Mouse (Mus musculus) heart, embryonic 16.5 days (tissue): ENCODE measurements around the gene Arid3c. TPM values are rescaled to one million over a fixed set of nuclear protein-coding genes. Genes with fewer than 3 reads are reported as not detected.

ENCODE experiments used
- ATAC-seq: fragments of 200-750 bp; cut with Nextera tagmentation; replicated peaks from 2 replicates; pipeline ENCODE4 v1.8.0; 2017; ENCODE audit warnings: moderate number of reproducible peaks; ENCODE audit not compliant: insufficient read depth, low FRiP score; ENCODE audit errors: extremely low read depth
- H3K27ac ChIP-seq: fragments of 300-500 bp; sonication (generic); 2 replicates; pipeline ENCODE4 v1.5.1; 2014; ENCODE audit warnings: mild to moderate bottlenecking, low read length, control low read depth, moderate library complexity
- H3K27me3 ChIP-seq: fragments of 300-500 bp; sonication (generic); 2 replicates; pipeline ENCODE4 v1.6.1; 2014; ENCODE audit warnings: low read length, mixed read lengths; ENCODE audit not compliant: control insufficient read depth, insufficient read depth
- H3K36me3 ChIP-seq: fragments of 300-500 bp; sonication (generic); 2 replicates; pipeline ENCODE4 v1.6.1; 2014; ENCODE audit not compliant: control insufficient read depth, insufficient read depth
- H3K4me1 ChIP-seq: fragments of 300-500 bp; sonication (generic); 2 replicates; pipeline ENCODE4 v1.6.1; 2014; ENCODE audit warnings: low read length, mixed read lengths; ENCODE audit not compliant: control insufficient read depth, insufficient read depth
- H3K4me2 ChIP-seq: fragments of 300-500 bp; sonication (generic); 2 replicates; pipeline ENCODE4 v1.6.1; 2014; ENCODE audit warnings: low read depth, mild to moderate bottlenecking, control low read depth, low read length
- H3K4me3 ChIP-seq: fragments of 300-500 bp; sonication (generic); 2 replicates; pipeline ENCODE4 v1.5.1; 2014; ENCODE audit warnings: mild to moderate bottlenecking, control low read depth, low read length
- H3K9ac ChIP-seq: fragments of 300-500 bp; sonication (generic); 2 replicates; pipeline ENCODE4 v1.6.1; 2014; ENCODE audit warnings: low read length, control low read depth
- H3K9me3 ChIP-seq: fragments of 300-500 bp; sonication (generic); replicated peaks from 2 replicates; pipeline ENCODE4 v1.6.1; 2016; ENCODE audit warnings: low read length; ENCODE audit not compliant: control insufficient read depth
- WGBS: fragments of 180-500 bp; shearing (Covaris S2); extraction: QIAGEN DNeasy Blood & Tissue Kit; methylation state at CpG from one replicate; pipeline ENCODE4 v1.1.7; 2014; 5-methylcytosine and 5-hydroxymethylcytosine counted together
- polyA plus RNA-seq: library from polyadenylated mRNA; unstranded; fragments of >200 nt; fragmentation: Nextera tagmentation; extraction: Ambion mirVana; gene quantifications from 2 replicates; pipeline ENCODE4 v1.2.1, GENCODE M21; 2015

Gene Arid3c
- polyA plus RNA-seq, 1 experiment from 2014 or later = not detected

- H3K36me3 ChIP-seq = peaks cover 7% of the 10 kb centered on the region; the same call in 1 of the 2 replicates
- H3K27ac ChIP-seq = no peak overlapping the region
- H3K4me2 ChIP-seq = no peak overlapping the region
- H3K9me3 ChIP-seq = no peaks in the 10 kb centered on the region
- H3K4me3 ChIP-seq = no peak overlapping the region
- WGBS = 83% methylated on average over 1 of the region's 1 CpGs
- ATAC-seq = no peak
- H3K4me1 ChIP-seq = peaks cover 11% of the 10 kb centered on the region
- H3K9ac ChIP-seq = no peak overlapping the region
- peaks cover 6% of the 10 kb centered on the region for H3K27me3 ChIP-seq
These were observed 7.3 kb upstream of the Arid3c start for GRCm38 (mm10) chr4:41738256-41738603.

GRCm38 (mm10) chr4:41737602-41738255 lies 6.8 kb upstream of the Arid3c start:
- Histone ChIP-seq H3K4me1 (peaks cover 11% of the 10 kb centered on the region), H3K9ac (no peak overlapping the region), H3K9me3 (no peaks in the 10 kb centered on the region), H3K36me3 (peaks cover 7% of the 10 kb centered on the region; the same call in 1 of the 2 replicates), H3K27ac (no peak overlapping the region), H3K4me2 (no peak overlapping the region), H3K27me3 (peaks cover 11% of the 10 kb centered on the region), H3K4me3 (no peak overlapping the region)
- 0 out of 2 replicates have a peak, but pooled peaks have one; percentile 29 for ATAC-seq
- WGBS = 39% methylated on average over 8 of the region's 8 CpGs

- 17% methylated on average over 20 of the region's 20 CpGs for WGBS
- H3K27ac ChIP-seq = no peak overlapping the region
- H3K4me1 ChIP-seq = peaks cover 12% of the 10 kb centered on the region; the same call in 1 of the 2 replicates
These were observed 3.9 kb downstream of the Arid3c start for GRCm38 (mm10) chr4:41726826-41727621.

GRCm38 (mm10) chr4:41722918-41723351 lies 8.0 kb downstream of the Arid3c start, which contains the start of gene Dctn3:
Gene Dctn3, minus strand, starts transcription at chr4:41723170.
- Histone ChIP-seq H3K9ac (peak within 1 kb of the TSS; percentile 90), H3K27me3 (peaks cover 43% of the 10 kb centered on the region), H3K4me1 (peaks cover 12% of the 10 kb centered on the region; the same call in 1 of the 2 replicates), H3K27ac (no peak within 1 kb of the TSS), H3K4me3 (peak within 1 kb of the TSS; percentile 91), H3K9me3 (no peaks in the 10 kb centered on the region), H3K4me2 (peak within 1 kb of the TSS; percentile 89), H3K36me3 (peaks cover 14% of the 10 kb centered on the region)
- peak; percentile 96 for ATAC-seq
- under 1% methylated on average over 27 of the region's 27 CpGs for whole genome bisulfite sequencing

More at GRCm38 (mm10) chr4:41726826-41727621, 3.9 kb downstream of the Arid3c start:
- H3K4me3 ChIP-seq = no peak overlapping the region
- H3K9ac ChIP-seq = no peak overlapping the region
- H3K9me3 ChIP-seq = no peaks in the 10 kb centered on the region
- peaks cover 74% of the 10 kb centered on the region for H3K27me3 ChIP-seq
- no peak for ATAC-seq
- no peak overlapping the region for H3K4me2 ChIP-seq
- no peaks in the 10 kb centered on the region for H3K36me3 ChIP-seq

GRCm38 (mm10) chr4:41716834-41717233 lies 14.1 kb downstream of the Arid3c start:
- WGBS = 57% methylated on average over 6 of the region's 6 CpGs
- ATAC-seq = no peak
- H3K4me2 ChIP-seq = no peak overlapping the region
- peaks cover 14% of the 10 kb centered on the region for H3K36me3 ChIP-seq
- H3K9me3 ChIP-seq = no peaks in the 10 kb centered on the region
- peaks cover 18% of the 10 kb centered on the region for H3K4me1 ChIP-seq
- no peak overlapping the region for H3K9ac ChIP-seq
- H3K4me3 ChIP-seq = no peak overlapping the region
- H3K27ac ChIP-seq = no peak overlapping the region
- H3K27me3 ChIP-seq = no peaks in the 10 kb centered on the region

GRCm38 (mm10) chr4:41715596-41715995 lies 15.3 kb downstream of the Arid3c start:
- H3K27me3 ChIP-seq = no peaks in the 10 kb centered on the region
- H3K27ac ChIP-seq = no peak overlapping the region
- peaks cover 14% of the 10 kb centered on the region for H3K36me3 ChIP-seq
- no peaks in the 10 kb centered on the region for H3K9me3 ChIP-seq
- H3K4me3 ChIP-seq = no peak overlapping the region
- no peak overlapping the region for H3K4me2 ChIP-seq
- H3K9ac ChIP-seq = no peak overlapping the region
- WGBS = 87% methylated on average over 5 of the region's 5 CpGs
- peaks cover 19% of the 10 kb centered on the region for H3K4me1 ChIP-seq
- no peak for ATAC-seq

GRCm38 (mm10) chr4:41715082-41715481 lies 15.9 kb downstream of the Arid3c start:
- Histone ChIP-seq H3K4me3 (no peak overlapping the region), H3K9ac (no peak overlapping the region), H3K4me2 (no peak overlapping the region), H3K27ac (no peak overlapping the region), H3K9me3 (no peaks in the 10 kb centered on the region), H3K27me3 (no peaks in the 10 kb centered on the region), H3K4me1 (peaks cover 19% of the 10 kb centered on the region), H3K36me3 (peaks cover 14% of the 10 kb centered on the region)
- ATAC-seq = no peak
- 63% methylated on average over 8 of the region's 8 CpGs for WGBS

- WGBS = 15% methylated on average over 8 of the region's 8 CpGs
- Histone ChIP-seq H3K4me3 (peak overlapping the region; percentile 88), H3K27me3 (no peaks in the 10 kb centered on the region), H3K9me3 (no peaks in the 10 kb centered on the region), H3K4me1 (peaks cover 19% of the 10 kb centered on the region), H3K27ac (no peak overlapping the region), H3K4me2 (peak overlapping the region; percentile 81), H3K9ac (no peak overlapping the region), H3K36me3 (peaks cover 10% of the 10 kb centered on the region)
- ATAC-seq = 0 out of 2 replicates have a peak, but pooled peaks have one; percentile 34
These were observed 16.7 kb downstream of the Arid3c start for GRCm38 (mm10) chr4:41714276-41714675.
